ENCODE assay signal across 20 mouse cellular contexts in genomic region chr3:68378799-68379198, GRCm38 (mm10).
"Had no signal": no experiment of that assay in that cellular context is flagged by ENCODE, and none has a peak within 500 bp of the region (broad histone marks: within the 10 kb centered on the region; RNA-seq: fewer than 3 reads in every experiment).

No protein-coding gene starts in this region.

- H3K4me2 ChIP-seq: forebrain, embryonic 15.5 days; heart, embryonic 11.5 days; heart, embryonic 13.5 days; heart, embryonic 15.5 days; hindbrain, embryonic 13.5 days; hindbrain, embryonic 15.5 days; limb, embryonic 15.5 days; liver, embryonic 12.5 days had no signal

- H3K36me3 ChIP-seq: forebrain, embryonic 15.5 days; heart, embryonic 13.5 days; heart, embryonic 15.5 days; hindbrain, embryonic 13.5 days; hindbrain, embryonic 15.5 days; limb, embryonic 13.5 days; limb, embryonic 15.5 days; liver, embryonic 12.5 days had no signal

- H3K4me1 ChIP-seq: heart, embryonic 13.5 days; heart, embryonic 15.5 days; limb, embryonic 15.5 days; liver, embryonic 12.5 days had no signal

- H3K27ac ChIP-seq: forebrain, embryonic 15.5 days; heart, adult 2 months; heart, embryonic 13.5 days; heart, embryonic 15.5 days; hindbrain, embryonic 13.5 days; hindbrain, embryonic 15.5 days; hindbrain, postnatal 0 days; limb, embryonic 13.5 days; limb, embryonic 15.5 days; liver, embryonic 12.5 days; liver, embryonic 14.5 days had no signal

- H3K9me3 ChIP-seq: forebrain, embryonic 15.5 days; heart, embryonic 13.5 days; heart, embryonic 15.5 days; hindbrain, embryonic 13.5 days; hindbrain, embryonic 15.5 days; limb, embryonic 13.5 days; limb, embryonic 15.5 days; liver, embryonic 12.5 days had no signal

- ATAC-seq: forebrain, embryonic 15.5 days; forebrain, postnatal 0 days; hindbrain, postnatal 0 days; liver, embryonic 12.5 days had no signal

- H3K9ac ChIP-seq: forebrain, embryonic 15.5 days; forebrain, postnatal 0 days; heart, embryonic 13.5 days; heart, embryonic 15.5 days; hindbrain, embryonic 13.5 days; hindbrain, embryonic 15.5 days; limb, embryonic 13.5 days; limb, embryonic 15.5 days; liver, embryonic 12.5 days; liver, embryonic 14.5 days had no signal

- DNase-seq: forebrain, postnatal 0 days; gastrocnemius, postnatal 36 days; heart, adult 11 months; heart, adult 2 months; heart, postnatal 14 days; heart, postnatal 36 days; layer of hippocampus, adult 9-11 months; layer of hippocampus, postnatal 36 days; left cerebral cortex, postnatal 4 days had no signal

- H3K4me3 ChIP-seq: forebrain, embryonic 15.5 days; heart, adult 2 months; heart, embryonic 13.5 days; heart, embryonic 15.5 days; hindbrain, embryonic 13.5 days; hindbrain, embryonic 15.5 days; limb, embryonic 13.5 days; limb, embryonic 15.5 days; liver, embryonic 12.5 days had no signal

- H3K27me3 ChIP-seq: forebrain, embryonic 15.5 days; heart, embryonic 13.5 days; heart, embryonic 15.5 days; hindbrain, embryonic 13.5 days; hindbrain, embryonic 15.5 days; limb, embryonic 13.5 days; limb, embryonic 15.5 days; liver, embryonic 12.5 days had no signal
